Mouse (Mus musculus) embryonic facial prominence, embryonic 14.5 days (tissue): Measurements from ENCODE around the gene Comp. TPM values are rescaled to one million over a fixed set of nuclear protein-coding genes. Genes with fewer than 3 reads are reported as not detected.

Experiments
- ATAC-seq: fragments of 200-750 bp; cut with Nextera tagmentation; 2 replicates; pipeline ENCODE4 v1.8.0; 2017; ENCODE audit warnings: low read depth, moderate number of reproducible peaks, moderate TSS enrichment
- DNase-seq: peaks from one replicate; pipeline ENCODE4 v3.0.0-alpha.2; 2015; ENCODE audit warnings: low spot score
- H3K27ac ChIP-seq: fragments of 300-500 bp; sonication (generic); replicated peaks from 2 replicates; pipeline ENCODE4 v1.5.1; 2014; ENCODE audit warnings: low read depth, mild to moderate bottlenecking, low read length, moderate library complexity
- H3K27me3 ChIP-seq: fragments of 300-500 bp; sonication (generic); replicated peaks from 2 replicates; pipeline ENCODE4 v1.6.1; 2014; ENCODE audit warnings: low read length; ENCODE audit not compliant: control insufficient read depth, insufficient read depth
- H3K36me3 ChIP-seq: fragments of 300-500 bp; sonication (generic); 2 replicates; pipeline ENCODE4 v1.6.1; 2014; ENCODE audit warnings: low read length, mixed read lengths; ENCODE audit not compliant: control insufficient read depth, insufficient read depth
- H3K4me1 ChIP-seq: fragments of 300-500 bp; sonication (generic); 2 replicates; pipeline ENCODE4 v1.6.1; 2014; ENCODE audit warnings: antibody characterized with exemption, low read length; ENCODE audit not compliant: control insufficient read depth, insufficient read depth
- H3K4me2 ChIP-seq: fragments of 300-500 bp; sonication (generic); 2 replicates; pipeline ENCODE4 v1.6.1; 2014; ENCODE audit warnings: low read depth, mild to moderate bottlenecking, low read length, moderate library complexity, mixed read lengths
- H3K4me3 ChIP-seq: fragments of 300-500 bp; sonication (generic); 2 replicates; pipeline ENCODE4 v1.5.1; 2014; ENCODE audit warnings: low read depth, mild to moderate bottlenecking, low read length
- H3K9ac ChIP-seq: fragments of 300-500 bp; sonication (generic); 2 replicates; pipeline ENCODE4 v1.6.1; 2014; ENCODE audit warnings: low read depth, mild to moderate bottlenecking, low read length, moderate library complexity, mixed read lengths
- H3K9me3 ChIP-seq: fragments of 300-500 bp; sonication (generic); 2 replicates; pipeline ENCODE4 v1.6.1; 2016; ENCODE audit warnings: low read length; ENCODE audit not compliant: control insufficient read depth
- WGBS: fragments of 180-500 bp; shearing (Covaris S2); extraction: QIAGEN DNeasy Blood & Tissue Kit; methylation state at CpG from one replicate; pipeline ENCODE4 v1.1.7; 2014; 5-methylcytosine and 5-hydroxymethylcytosine counted together
- polyA plus RNA-seq: library from polyadenylated mRNA; unstranded; fragments of >200 nt; fragmentation: Nextera tagmentation; extraction: Ambion mirVana; gene quantifications from 2 replicates; pipeline ENCODE4 v1.2.1, GENCODE M21; 2014

Comp gene
- polyA plus RNA-seq, 1 experiment from 2014 or later: 9.9 TPM

GRCm38 (mm10) chr8:70426300-70426907 lies 53.0 kb downstream of the Comp start:
- DNase-seq (no peak), ATAC-seq (no peak)
- Histone ChIP-seq H3K27ac (no peak overlapping the region), H3K4me2 (no peak overlapping the region), H3K4me1 (no peaks in the 10 kb centered on the region), H3K27me3 (no peaks in the 10 kb centered on the region), H3K4me3 (no peak overlapping the region), H3K9ac (no peak overlapping the region; the same call in 1 of the 2 replicates), H3K36me3 (no peaks in the 10 kb centered on the region), H3K9me3 (no peaks in the 10 kb centered on the region)
- 88% methylated on average over 2 of the region's 2 CpGs for WGBS

DNA sequence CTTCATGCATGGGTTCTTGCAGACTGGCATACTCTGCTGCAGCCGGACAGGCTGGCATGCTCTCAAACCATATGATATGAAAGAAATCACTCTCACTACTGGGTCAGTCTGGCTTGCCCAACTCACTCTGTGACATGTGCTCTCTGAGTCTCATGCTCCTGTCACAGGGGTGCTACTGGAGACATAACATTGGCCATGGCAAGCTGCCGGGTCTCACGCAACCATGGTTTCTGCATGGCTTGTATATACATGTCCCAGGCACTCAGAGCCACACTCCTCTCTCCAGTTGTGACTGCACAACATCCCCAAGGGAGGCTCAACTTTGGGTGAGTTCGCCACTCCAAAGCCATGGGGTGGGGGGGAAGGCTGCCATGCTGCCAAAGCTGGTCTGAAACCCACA lies 57.9 kb downstream of the Comp start:
- no peak overlapping the region for H3K4me2 ChIP-seq
- no peak overlapping the region for H3K4me3 ChIP-seq
- 0 out of 2 replicates have a peak, but pooled peaks cover under 1% of the 10 kb centered on the region for H3K36me3 ChIP-seq
- ATAC-seq (no peak), DNase-seq (no peak)
- no peaks in the 10 kb centered on the region for H3K9me3 ChIP-seq
- WGBS: 90% methylated on average over 4 of the region's 4 CpGs
- no peak overlapping the region for H3K27ac ChIP-seq
- H3K27me3 ChIP-seq: no peaks in the 10 kb centered on the region
- H3K4me1 ChIP-seq: no peaks in the 10 kb centered on the region
- H3K9ac ChIP-seq: no peak overlapping the region

Other genes with a start within 250 kb of the Comp start
- gene Nr2c2ap, start 242.2 kb upstream of the Comp start, polyA plus RNA-seq: 18.7 and 20.4 TPM in 2 replicates
- 13.0 and 17.1 TPM in 2 replicates for gene Rfxank, start 234.4 kb upstream of the Comp start, polyA plus RNA-seq
- gene Borcs8, start 234.1 kb upstream of the Comp start, polyA plus RNA-seq: 45.1 and 54.0 TPM in 2 replicates
- 4.9 and 5.1 TPM in 2 replicates for gene Mef2b, start 233.8 kb upstream of the Comp start, polyA plus RNA-seq
- gene Tmem161a, start 201.2 kb upstream of the Comp start, polyA plus RNA-seq: 46.4 and 55.2 TPM in 2 replicates
- 4.0 and 5.4 TPM in 2 replicates for gene Slc25a42, start 161.3 kb upstream of the Comp start, polyA plus RNA-seq
- gene Sugp2, start 139.3 kb upstream of the Comp start, polyA plus RNA-seq: 27.1 and 32.7 TPM in 2 replicates
- gene Armc6, start 139.1 kb upstream of the Comp start, polyA plus RNA-seq: 28.8 and 33.4 TPM in 2 replicates
- 26.8 and 37.3 TPM in 2 replicates for gene Homer3, start 90.7 kb upstream of the Comp start, polyA plus RNA-seq
- gene Ddx49, start 71.1 kb upstream of the Comp start, polyA plus RNA-seq: 47.4 and 49.2 TPM in 2 replicates
- gene Cope, start 71.0 kb upstream of the Comp start, polyA plus RNA-seq: 314 and 345 TPM in 2 replicates
- gene Cers1, start 57.8 kb upstream of the Comp start, polyA plus RNA-seq: 10.0 and 10.7 TPM in 2 replicates
- gene Gdf1, start 43.7 kb upstream of the Comp start, polyA plus RNA-seq: 1.7 TPM in 1 of 2 replicates, not detected in the other
- 18.9 and 19.1 TPM in 2 replicates for gene Upf1, start 20.3 kb upstream of the Comp start, polyA plus RNA-seq
- 19.3 and 22.1 TPM in 2 replicates for gene Crtc1, start 66.0 kb downstream of the Comp start, polyA plus RNA-seq
- gene Klhl26, start 103.4 kb downstream of the Comp start, polyA plus RNA-seq: 18.7 and 21.5 TPM in 2 replicates
- gene Tmem59l, start 113.8 kb downstream of the Comp start, polyA plus RNA-seq: 10.2 and 14.5 TPM in 2 replicates
- gene Crlf1, start 119.6 kb downstream of the Comp start, polyA plus RNA-seq: 67.3 and 68.1 TPM in 2 replicates
- gene Rex1bd, start 133.2 kb downstream of the Comp start, polyA plus RNA-seq: 144 and 148 TPM in 2 replicates
- 991 and 1,091 TPM in 2 replicates for gene Uba52, start 137.2 kb downstream of the Comp start, polyA plus RNA-seq
- 202 and 234 TPM in 2 replicates for gene Fkbp8, start 154.2 kb downstream of the Comp start, polyA plus RNA-seq
- gene Kxd1, start 154.4 kb downstream of the Comp start, polyA plus RNA-seq: 51.0 and 59.8 TPM in 2 replicates
- 17.3 and 21.7 TPM in 2 replicates for gene Ell, start 165.9 kb downstream of the Comp start, polyA plus RNA-seq
- gene Isyna1, start 220.8 kb downstream of the Comp start, polyA plus RNA-seq: 94.5 and 107 TPM in 2 replicates
- 120 and 132 TPM in 2 replicates for gene Ssbp4, start 235.3 kb downstream of the Comp start, polyA plus RNA-seq
- gene Lrrc25, start 242.6 kb downstream of the Comp start, polyA plus RNA-seq: 1.8 and 2.3 TPM in 2 replicates